Comparison of ENCODE assay signal across 24 mouse cellular contexts in the genomic region with DNA sequence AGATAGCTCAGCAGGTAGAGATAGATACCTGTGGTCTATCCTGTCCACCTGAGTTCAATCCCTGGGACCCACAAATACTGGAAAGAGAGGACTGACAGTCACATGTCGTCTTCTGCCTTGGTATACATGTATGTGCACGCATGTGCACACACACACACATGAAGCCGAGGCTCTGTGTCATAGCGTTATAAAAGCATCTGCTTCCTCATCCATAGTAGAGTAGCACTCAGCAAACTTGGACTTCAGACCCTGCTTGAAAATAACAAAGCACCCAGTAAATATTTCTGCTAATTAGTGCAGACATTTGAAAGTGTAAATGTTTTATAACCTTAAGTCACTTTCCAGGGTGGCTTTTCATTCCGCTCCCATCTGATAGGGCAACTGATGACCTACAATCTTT. TPM values are rescaled to one million over a fixed set of nuclear protein-coding genes. Genes with fewer than 3 reads are reported as not detected.
A peak's percentile ranks its signal among the peaks of the same experiment; 100 is the strongest.
DNase-seq lines count a peak whose midpoint lies in the region; ATAC-seq and TF ChIP-seq lines count a peak whose summit lies in the region.
"Had no signal": no experiment of that assay in that cellular context is flagged by ENCODE, and none has a peak within 500 bp of the region (broad histone marks: within the 10 kb centered on the region; RNA-seq: fewer than 3 reads in every experiment).

No protein-coding gene starts in this region.

- H3K4me3 ChIP-seq in heart, adult 2 months: no peak overlapping the region
- no peak overlapping the region for H3K4me3 ChIP-seq in intestine, embryonic 15.5 days (replicated peaks)
- no peak overlapping the region for H3K4me3 ChIP-seq in intestine, postnatal 0 days (ENCODE audit: low read depth, low read length)
- H3K4me3 ChIP-seq in embryonic facial prominence, embryonic 10.5 days: no peak overlapping the region
- no peak overlapping the region for H3K4me3 ChIP-seq in midbrain, embryonic 16.5 days (ENCODE audit: low read depth, low read length)
- H3K4me3 ChIP-seq: embryonic facial prominence, embryonic 12.5 days; forebrain, embryonic 13.5 days; forebrain, embryonic 15.5 days had no signal

- H3K27me3 ChIP-seq in heart, adult 2 months (ENCODE audit: control insufficient read depth, insufficient read depth, low read length): no peaks in the 10 kb centered on the region
- H3K27me3 ChIP-seq in intestine, embryonic 15.5 days (replicated peaks): no peaks in the 10 kb centered on the region
- H3K27me3 ChIP-seq in intestine, postnatal 0 days (replicated peaks; ENCODE audit: control insufficient read depth, insufficient read depth, low read length): no peaks in the 10 kb centered on the region
- no peaks in the 10 kb centered on the region for H3K27me3 ChIP-seq in embryonic facial prominence, embryonic 10.5 days (replicated peaks; ENCODE audit: low read depth, poor library complexity, severe bottlenecking)
- no peaks in the 10 kb centered on the region for H3K27me3 ChIP-seq in midbrain, embryonic 16.5 days (ENCODE audit: control insufficient read depth, insufficient read depth, low read depth, low read length)
- H3K27me3 ChIP-seq: CH12.LX; embryonic facial prominence, embryonic 12.5 days; forebrain, embryonic 13.5 days; forebrain, embryonic 15.5 days; Patski had no signal

- no peak overlapping the region for H3K4me2 ChIP-seq in intestine, embryonic 15.5 days (replicated peaks)
- H3K4me2 ChIP-seq in intestine, postnatal 0 days (replicated peaks; ENCODE audit: low read depth): no peak overlapping the region
- no peak overlapping the region for H3K4me2 ChIP-seq in midbrain, embryonic 16.5 days (ENCODE audit: low read length)
- H3K4me2 ChIP-seq: embryonic facial prominence, embryonic 12.5 days; forebrain, embryonic 13.5 days; forebrain, embryonic 15.5 days had no signal

- H3K4me1 ChIP-seq in heart, adult 2 months (ENCODE audit: control insufficient read depth, insufficient read depth, low read length): no peaks in the 10 kb centered on the region
- H3K4me1 ChIP-seq in intestine, embryonic 15.5 days (replicated peaks): no peaks in the 10 kb centered on the region
- no peaks in the 10 kb centered on the region for H3K4me1 ChIP-seq in intestine, postnatal 0 days (replicated peaks; ENCODE audit: control insufficient read depth, insufficient read depth, low read length)
- peaks cover 16% of the 10 kb centered on the region for H3K4me1 ChIP-seq in embryonic facial prominence, embryonic 10.5 days
- H3K4me1 ChIP-seq in midbrain, embryonic 16.5 days (ENCODE audit: control insufficient read depth, insufficient read depth, low read length): no peaks in the 10 kb centered on the region
- H3K4me1 ChIP-seq: forebrain, embryonic 13.5 days; forebrain, embryonic 15.5 days had no signal

- H3K9me3 ChIP-seq in intestine, embryonic 15.5 days: no peaks in the 10 kb centered on the region
- no peaks in the 10 kb centered on the region for H3K9me3 ChIP-seq in intestine, postnatal 0 days (ENCODE audit: control insufficient read depth)
- H3K9me3 ChIP-seq in embryonic facial prominence, embryonic 10.5 days: no peaks in the 10 kb centered on the region
- H3K9me3 ChIP-seq in midbrain, embryonic 16.5 days (replicated peaks; ENCODE audit: control insufficient read depth, low read length, poor library complexity, severe bottlenecking): no peaks in the 10 kb centered on the region
- H3K9me3 ChIP-seq: embryonic facial prominence, embryonic 12.5 days; forebrain, embryonic 13.5 days; forebrain, embryonic 15.5 days; G1E had no signal

- no peaks in the 10 kb centered on the region for H3K79me2 ChIP-seq in heart, adult 2 months (replicated peaks; ENCODE audit: control insufficient read depth, insufficient read depth, low read length)

- no peak for TF ChIP-seq EP300 in heart, adult 2 months (IDR thresholded peaks at IDR 0.05; ENCODE audit: insufficient read depth, low read depth, low read length)

- WGBS in heart, adult 2 months: 88% methylated on average over 5 of the region's 5 CpGs
- 80% methylated on average over 5 of the region's 5 CpGs for WGBS in intestine, embryonic 15.5 days
- 57% methylated on average over 5 of the region's 5 CpGs for WGBS in intestine, postnatal 0 days
- 93% methylated on average over 5 of the region's 5 CpGs for WGBS in embryonic facial prominence, embryonic 10.5 days
- WGBS in midbrain, embryonic 16.5 days: 93% methylated on average over 5 of the region's 5 CpGs

- H3K27ac ChIP-seq in heart, adult 2 months: no peak overlapping the region
- H3K27ac ChIP-seq in intestine, embryonic 15.5 days: no peak overlapping the region
- H3K27ac ChIP-seq in intestine, postnatal 0 days (ENCODE audit: low read depth, low read length): no peak overlapping the region
- H3K27ac ChIP-seq in embryonic facial prominence, embryonic 10.5 days (replicated peaks): no peak overlapping the region
- no peak overlapping the region for H3K27ac ChIP-seq in midbrain, embryonic 16.5 days (ENCODE audit: low read length)
- H3K27ac ChIP-seq: embryonic facial prominence, embryonic 12.5 days; forebrain, embryonic 13.5 days; forebrain, embryonic 15.5 days had no signal

- peak; percentile 40 for DNase-seq in heart, adult 11 months
- no peak for DNase-seq in heart, adult 2 months
- DNase-seq in embryonic facial prominence, embryonic 10.5 days (ENCODE audit: low spot score): no peak
- DNase-seq: adrenal gland, adult 8-10 months; adrenal gland, postnatal 14 days; adrenal gland, postnatal 36 days; cerebellum, adult 11-12 months; cerebellum, adult 2 months; cerebellum, adult 9-10 months; cerebellum, postnatal 10 days; cerebellum, postnatal 25 days; embryo, embryonic 11 days; forebrain, postnatal 0 days had no signal

- no peaks in the 10 kb centered on the region for H3K36me3 ChIP-seq in heart, adult 2 months (ENCODE audit: control insufficient read depth, insufficient read depth, low read length)
- no peaks in the 10 kb centered on the region for H3K36me3 ChIP-seq in intestine, embryonic 15.5 days
- H3K36me3 ChIP-seq in intestine, postnatal 0 days (ENCODE audit: control insufficient read depth, insufficient read depth): no peaks in the 10 kb centered on the region
- no peaks in the 10 kb centered on the region for H3K36me3 ChIP-seq in embryonic facial prominence, embryonic 10.5 days (replicated peaks)
- no peaks in the 10 kb centered on the region for H3K36me3 ChIP-seq in midbrain, embryonic 16.5 days (ENCODE audit: control insufficient read depth, insufficient read depth, low read length)
- H3K36me3 ChIP-seq: embryonic facial prominence, embryonic 12.5 days; forebrain, embryonic 15.5 days had no signal

- ATAC-seq in intestine, embryonic 15.5 days: peak; percentile 41; the same call in 1 of the 2 replicates
- peak; percentile 82 for ATAC-seq in intestine, postnatal 0 days
- no peak for ATAC-seq in midbrain, embryonic 16.5 days
- ATAC-seq: activated CD4-positive, CD25-positive, alpha-beta regulatory T cell, adult 4 months; CD4-positive, CD25-positive, alpha-beta regulatory T cell, adult 4 months; forebrain, embryonic 13.5 days; forebrain, embryonic 15.5 days; forebrain, postnatal 0 days; Patski had no signal

- TF ChIP-seq POLR2A in heart, adult 2 months (IDR thresholded peaks at IDR 0.05; ENCODE audit: insufficient read depth, low read depth, low read length): no peak

- intact Hi-C loops in heart, adult 2 months (cut with DNase I): no loop called here

- H3K9ac ChIP-seq in heart, adult 2 months (ENCODE audit: low read depth, low read length): no peak overlapping the region
- H3K9ac ChIP-seq in intestine, embryonic 15.5 days: no peak overlapping the region
- H3K9ac ChIP-seq in intestine, postnatal 0 days (ENCODE audit: low read depth, low read length): no peak overlapping the region
- H3K9ac ChIP-seq in midbrain, embryonic 16.5 days (ENCODE audit: low read depth, low read length): no peak overlapping the region
- H3K9ac ChIP-seq: embryonic facial prominence, embryonic 12.5 days; forebrain, embryonic 13.5 days; forebrain, embryonic 15.5 days; forebrain, postnatal 0 days had no signal

- TF ChIP-seq CTCF in heart, adult 2 months (IDR thresholded peaks at IDR 0.05): no peak
- TF ChIP-seq CTCF in intestine, postnatal 0 days (IDR thresholded peaks at IDR 0.05; ENCODE audit: low read depth): no peak

RNA-seq across cellular contexts. Expression of gene 3110009E18Rik, which starts 40.5 kb away (rescaled TPM):
- total RNA-seq in heart, adult 2 months (2021): 1 to 10 TPM; 5.2 to 5.8 TPM
- polyA plus RNA-seq in heart, adult 2 months (2012; rRNA removed): 2.5 and 4.8 TPM in 2 replicates
- polyA plus RNA-seq in intestine, embryonic 15.5 days (2015; fragmentation: Nextera tagmentation; extraction: Ambion mirVana): 15.6 and 18.4 TPM in 2 replicates
- polyA plus RNA-seq in intestine, postnatal 0 days (2015; fragmentation: Nextera tagmentation; extraction: Ambion mirVana): 8.2 and 8.7 TPM in 2 replicates
- 19.8 and 20.7 TPM in 2 replicates for polyA plus RNA-seq in embryonic facial prominence, embryonic 10.5 days (2016; fragmentation: Nextera tagmentation; extraction: Ambion mirVana)
- 13.0 and 13.7 TPM in 2 replicates for polyA plus RNA-seq in midbrain, embryonic 16.5 days (2015; fragmentation: Nextera tagmentation; extraction: Ambion mirVana)

RNA-seq across cellular contexts. Expression of gene Dbi, which starts 40.6 kb away (rescaled TPM):
- 100 to 1,000 TPM; 251 to 264 TPM for total RNA-seq in heart, adult 2 months (2021)
- 327 and 335 TPM in 2 replicates for polyA plus RNA-seq in heart, adult 2 months (2012; rRNA removed)
- 1,422 and 1,510 TPM in 2 replicates for polyA plus RNA-seq in intestine, embryonic 15.5 days (2015; fragmentation: Nextera tagmentation; extraction: Ambion mirVana)
- polyA plus RNA-seq in intestine, postnatal 0 days (2015; fragmentation: Nextera tagmentation; extraction: Ambion mirVana): 3,066 and 3,164 TPM in 2 replicates
- 693 and 727 TPM in 2 replicates for polyA plus RNA-seq in embryonic facial prominence, embryonic 10.5 days (2016; fragmentation: Nextera tagmentation; extraction: Ambion mirVana)
- 901 and 1,233 TPM in 2 replicates for polyA plus RNA-seq in midbrain, embryonic 16.5 days (2015; fragmentation: Nextera tagmentation; extraction: Ambion mirVana)
